Mouse (Mus musculus) E14TG2a.4 (cell line): ENCODE results near the gene Rnf138rt1.

Source experiments
- CTCF ChIP-seq: conservative IDR thresholded peaks from 2 replicates; pipeline ENCODE4 v1.5.1; 2014; ENCODE audit warnings: low read length
- POU5F1 ChIP-seq: IDR thresholded peaks from 2 replicates; pipeline ENCODE4 v1.6.1; 2014; ENCODE audit warnings: low read length, borderline replicate concordance

GRCm38 (mm10) chrX:163766290-163766689, 5.2 kb upstream of the Rnf138rt1 start:
- TF ChIP-seq POU5F1 (no peak), CTCF (no peak)
